Mouse (Mus musculus) hindbrain, embryonic 16.5 days (tissue): ENCODE measurements around the gene Rnf157. TPM values are rescaled to one million over a fixed set of nuclear protein-coding genes. Genes with fewer than 3 reads are reported as not detected.

ENCODE experiments used
- ATAC-seq: fragments of 200-750 bp; cut with Nextera tagmentation; 2 replicates; pipeline ENCODE4 v1.8.0; 2017; ENCODE audit warnings: moderate TSS enrichment, moderate library complexity
- H3K27ac ChIP-seq: fragments of 300-500 bp; sonication (generic); 2 replicates; pipeline ENCODE4 v1.5.1; 2014; ENCODE audit warnings: low read depth, mild to moderate bottlenecking, control low read depth, low read length, moderate library complexity
- H3K27me3 ChIP-seq: fragments of 300-500 bp; sonication (generic); replicated peaks from 2 replicates; pipeline ENCODE4 v1.6.1; 2014; ENCODE audit warnings: low read length; ENCODE audit not compliant: control insufficient read depth, insufficient read depth
- H3K36me3 ChIP-seq: fragments of 300-500 bp; sonication (generic); 2 replicates; pipeline ENCODE4 v1.6.1; 2014; ENCODE audit warnings: mild to moderate bottlenecking, low read length, moderate library complexity, mixed read lengths; ENCODE audit not compliant: control insufficient read depth, insufficient read depth
- H3K4me1 ChIP-seq: fragments of 300-500 bp; sonication (generic); 2 replicates; pipeline ENCODE4 v1.6.1; 2014; ENCODE audit warnings: low read depth, low read length; ENCODE audit not compliant: control insufficient read depth, insufficient read depth
- H3K4me2 ChIP-seq: fragments of 300-500 bp; sonication (generic); 2 replicates; pipeline ENCODE4 v1.6.1; 2014; ENCODE audit warnings: mild to moderate bottlenecking, low read length, control low read depth, moderate library complexity
- H3K4me3 ChIP-seq: fragments of 300-500 bp; sonication (generic); 2 replicates; pipeline ENCODE4 v1.5.1; 2014; ENCODE audit warnings: mild to moderate bottlenecking, low read length, control low read depth, moderate library complexity
- H3K9ac ChIP-seq: fragments of 300-500 bp; sonication (generic); 2 replicates; pipeline ENCODE4 v1.6.1; 2014; ENCODE audit warnings: low read depth, mild to moderate bottlenecking, control low read depth, low read length, moderate library complexity
- H3K9me3 ChIP-seq: fragments of 300-500 bp; sonication (generic); 2 replicates; pipeline ENCODE4 v1.6.1; 2014; ENCODE audit warnings: mild to moderate bottlenecking, low read length, moderate library complexity; ENCODE audit not compliant: control insufficient read depth
- WGBS: fragments of 180-500 bp; shearing (Covaris S2); extraction: QIAGEN DNeasy Blood & Tissue Kit; methylation state at CpG from one replicate; pipeline ENCODE4 v1.1.7; 2014; 5-methylcytosine and 5-hydroxymethylcytosine counted together
- polyA plus RNA-seq: library from polyadenylated mRNA; unstranded; fragments of >200 nt; fragmentation: Nextera tagmentation; extraction: Ambion mirVana; gene quantifications from 2 replicates; pipeline ENCODE4 v1.2.1, GENCODE M21; 2015

Gene Rnf157
- polyA plus RNA-seq, 1 experiment from 2014 or later, result 28.5 TPM

DNA sequence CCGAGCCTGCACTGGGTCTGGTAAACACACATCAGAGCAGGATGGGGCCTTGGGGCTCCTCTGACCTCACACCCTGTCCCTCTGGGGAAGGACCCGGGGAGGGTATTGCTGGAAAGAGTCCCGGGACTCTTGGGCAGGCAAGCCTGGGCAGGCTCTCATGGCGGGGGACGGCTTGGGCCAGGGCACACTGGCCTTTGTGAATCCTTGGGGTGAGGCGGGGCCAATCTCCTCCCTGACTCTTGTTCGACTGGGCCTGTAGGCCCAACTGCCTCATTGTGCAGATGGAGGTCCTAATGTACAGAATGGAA, 82.7 kb downstream of the Rnf157 start:
- no peak overlapping the region for H3K4me2 ChIP-seq
- ATAC-seq, result no peak; the same call in 1 of the 2 replicates
- H3K4me3 ChIP-seq, result no peak overlapping the region
- WGBS, result 51% methylated on average over 7 of the region's 7 CpGs
- peaks cover 37% of the 10 kb centered on the region for H3K4me1 ChIP-seq
- H3K9ac ChIP-seq, result no peak overlapping the region
- H3K9me3 ChIP-seq, result no peaks in the 10 kb centered on the region
- no peaks in the 10 kb centered on the region for H3K36me3 ChIP-seq
- H3K27me3 ChIP-seq, result peaks cover 14% of the 10 kb centered on the region
- peak overlapping the region; percentile 81 for H3K27ac ChIP-seq

DNA sequence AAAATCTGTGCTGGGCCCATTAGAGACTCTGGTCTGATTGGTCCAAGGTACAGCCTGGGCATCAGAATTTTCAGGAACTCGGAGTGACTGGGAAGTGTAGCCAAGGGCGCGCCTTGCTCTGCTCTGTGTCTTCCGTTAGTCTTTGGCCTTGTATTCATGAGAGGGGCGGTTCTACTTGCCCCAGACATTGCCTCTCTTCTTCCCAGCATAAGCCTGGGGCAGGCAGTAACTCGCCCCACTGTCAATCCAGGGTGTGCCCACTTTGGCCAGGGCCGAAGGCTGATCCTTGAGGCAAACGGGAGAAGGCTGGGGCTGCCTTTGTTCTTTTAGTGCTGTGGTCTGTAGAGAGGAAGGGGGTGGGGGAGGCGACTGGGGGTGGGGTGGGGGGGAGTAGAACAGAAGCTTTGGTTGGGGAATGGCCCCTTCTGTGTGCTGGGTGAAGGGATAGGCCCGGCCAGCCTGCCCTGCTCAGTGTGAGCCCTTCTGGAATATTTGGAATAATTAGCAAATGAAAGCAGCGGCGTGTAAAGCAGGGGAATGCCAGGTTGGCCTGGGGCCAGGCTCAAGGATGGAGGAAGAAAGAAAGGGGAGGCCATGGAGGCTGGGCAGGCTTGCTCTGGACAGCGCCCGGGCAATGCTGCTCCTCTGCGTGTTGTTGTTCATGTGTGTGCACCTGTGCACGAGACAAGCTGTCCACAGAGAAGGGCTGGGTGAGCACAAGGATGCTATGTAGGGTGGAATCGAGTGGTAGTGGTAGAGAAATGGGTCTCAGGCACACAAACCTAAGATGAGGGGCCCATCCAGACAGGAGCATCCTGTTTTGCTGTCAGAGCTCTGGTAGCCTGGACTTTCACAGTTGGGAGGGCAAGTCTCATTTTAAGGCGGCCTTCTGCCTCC, 83.3 kb downstream of the Rnf157 start:
- peak overlapping the region; percentile 43 for H3K9ac ChIP-seq
- ATAC-seq, result peak; percentile 63
- H3K4me2 ChIP-seq, result no peak overlapping the region
- no peaks in the 10 kb centered on the region for H3K36me3 ChIP-seq
- 26% methylated on average over 18 of the region's 18 CpGs for WGBS
- no peak overlapping the region for H3K4me3 ChIP-seq
- peak overlapping the region; percentile 81 for H3K27ac ChIP-seq
- H3K4me1 ChIP-seq, result peaks cover 31% of the 10 kb centered on the region
- peaks cover 13% of the 10 kb centered on the region for H3K27me3 ChIP-seq
- no peaks in the 10 kb centered on the region for H3K9me3 ChIP-seq

GRCm38 (mm10) chr11:116326963-116327603, 85.7 kb downstream of the Rnf157 start:
- no peaks in the 10 kb centered on the region for H3K9me3 ChIP-seq
- WGBS, result 79% methylated on average over 7 of the region's 7 CpGs
- H3K4me1 ChIP-seq, result peaks cover 17% of the 10 kb centered on the region
- no peaks in the 10 kb centered on the region for H3K27me3 ChIP-seq
- no peak overlapping the region for H3K9ac ChIP-seq
- H3K4me2 ChIP-seq, result no peak overlapping the region
- H3K27ac ChIP-seq, result no peak overlapping the region
- ATAC-seq, result no peak
- no peaks in the 10 kb centered on the region for H3K36me3 ChIP-seq
- no peak overlapping the region for H3K4me3 ChIP-seq

GRCm38 (mm10) chr11:116318719-116319659, 93.8 kb downstream of the Rnf157 start:
- peak overlapping the region; percentile 38 for H3K4me3 ChIP-seq
- no peaks in the 10 kb centered on the region for H3K36me3 ChIP-seq
- ATAC-seq, result peak; percentile 91
- peak overlapping the region; percentile 63 for H3K9ac ChIP-seq
- H3K4me2 ChIP-seq, result peak overlapping the region; percentile 84
- H3K27me3 ChIP-seq, result no peaks in the 10 kb centered on the region
- H3K27ac ChIP-seq, result no peak overlapping the region
- WGBS, result 1% methylated on average over 38 of the region's 41 CpGs
- H3K9me3 ChIP-seq, result no peaks in the 10 kb centered on the region
- peaks cover 5% of the 10 kb centered on the region for H3K4me1 ChIP-seq

- no peaks in the 10 kb centered on the region for H3K36me3 ChIP-seq
- H3K27ac ChIP-seq, result no peak overlapping the region
- 60% methylated on average over 8 of the region's 8 CpGs for WGBS
- H3K9me3 ChIP-seq, result no peaks in the 10 kb centered on the region
- no peak for ATAC-seq
- H3K4me2 ChIP-seq, result no peak overlapping the region
- H3K9ac ChIP-seq, result no peak overlapping the region
- H3K4me3 ChIP-seq, result no peak overlapping the region
- H3K27me3 ChIP-seq, result no peaks in the 10 kb centered on the region
- peaks cover 6% of the 10 kb centered on the region; the same call in 1 of the 2 replicates for H3K4me1 ChIP-seq
These were observed 100.5 kb downstream of the Rnf157 start for GRCm38 (mm10) chr11:116312359-116312758.

GRCm38 (mm10) chr11:116311169-116311568, 101.7 kb downstream of the Rnf157 start:
- Histone ChIP-seq H3K9ac (no peak overlapping the region; the same call in 1 of the 2 replicates), H3K36me3 (no peaks in the 10 kb centered on the region), H3K4me3 (no peak overlapping the region), H3K27me3 (no peaks in the 10 kb centered on the region), H3K4me2 (no peak overlapping the region), H3K4me1 (peaks cover 6% of the 10 kb centered on the region; the same call in 1 of the 2 replicates), H3K9me3 (no peaks in the 10 kb centered on the region), H3K27ac (0 out of 2 replicates have a peak overlapping the region, but pooled peaks have one; percentile 12)
- ATAC-seq, result no peak
- 39% methylated on average over 8 of the region's 8 CpGs for WGBS

GRCm38 (mm10) chr11:116309601-116310000, 103.2 kb downstream of the Rnf157 start:
- H3K4me1 ChIP-seq, result peaks cover 13% of the 10 kb centered on the region
- H3K4me3 ChIP-seq, result no peak overlapping the region
- no peaks in the 10 kb centered on the region for H3K27me3 ChIP-seq
- no peaks in the 10 kb centered on the region for H3K9me3 ChIP-seq
- WGBS, result 84% methylated on average over 3 of the region's 3 CpGs
- H3K36me3 ChIP-seq, result peaks cover under 1% of the 10 kb centered on the region; the same call in 1 of the 2 replicates
- no peak for ATAC-seq
- H3K9ac ChIP-seq, result no peak overlapping the region
- H3K4me2 ChIP-seq, result no peak overlapping the region
- no peak overlapping the region for H3K27ac ChIP-seq

DNA sequence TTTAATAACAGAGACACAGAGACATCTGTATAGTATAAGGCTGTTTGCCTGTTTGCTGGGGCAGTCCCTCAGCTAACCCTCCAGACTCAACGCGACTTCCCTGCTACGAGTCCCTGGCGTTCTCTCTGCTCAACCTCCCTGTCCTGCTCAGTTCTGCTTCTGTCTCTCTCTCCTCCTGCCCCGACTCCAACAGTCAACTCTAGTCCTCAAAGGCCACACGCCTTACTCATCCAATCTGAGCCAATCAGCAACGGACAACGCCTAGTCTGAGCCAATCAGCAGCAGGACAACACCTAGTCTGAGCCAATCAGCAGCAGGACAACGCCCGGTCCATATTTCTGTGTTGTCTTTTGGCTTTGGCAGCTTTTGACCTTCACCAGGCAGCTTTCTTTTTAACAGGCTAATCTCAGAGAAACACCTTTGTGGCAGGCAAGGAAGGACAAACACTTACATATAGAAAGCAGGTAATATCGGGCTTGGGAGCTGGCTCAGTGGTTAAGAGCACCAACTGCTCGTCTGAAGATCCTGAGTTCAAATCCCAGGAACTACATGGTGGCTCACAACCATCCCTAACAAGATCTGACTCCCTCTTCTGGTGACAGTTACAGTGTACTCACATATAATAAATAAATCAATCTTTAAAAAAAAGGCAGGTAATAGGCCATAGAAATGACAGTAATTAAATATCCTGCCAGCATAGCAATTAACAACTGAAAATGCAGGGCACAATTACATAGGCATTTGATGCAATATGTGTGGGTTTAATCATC, 104.9 kb downstream of the Rnf157 start:
- H3K9me3 ChIP-seq, result no peaks in the 10 kb centered on the region
- no peak overlapping the region for H3K4me2 ChIP-seq
- H3K4me3 ChIP-seq, result no peak overlapping the region
- 93% methylated on average over 12 of the region's 12 CpGs for WGBS
- no peaks in the 10 kb centered on the region for H3K27me3 ChIP-seq
- H3K9ac ChIP-seq, result no peak overlapping the region
- H3K4me1 ChIP-seq, result peaks cover 13% of the 10 kb centered on the region
- ATAC-seq, result no peak
- no peak overlapping the region for H3K27ac ChIP-seq
- H3K36me3 ChIP-seq, result peaks cover 15% of the 10 kb centered on the region
